Mouse (Mus musculus): Measurements from ENCODE around the gene Oxt. TPM values are rescaled to one million over a fixed set of nuclear protein-coding genes. Genes with fewer than 3 reads are reported as not detected.
A peak's percentile ranks its signal among the peaks of the same experiment; 100 is the strongest.

Oxt gene
- polyA plus RNA-seq, 1 experiment, result 0.32 TPM

DNA sequence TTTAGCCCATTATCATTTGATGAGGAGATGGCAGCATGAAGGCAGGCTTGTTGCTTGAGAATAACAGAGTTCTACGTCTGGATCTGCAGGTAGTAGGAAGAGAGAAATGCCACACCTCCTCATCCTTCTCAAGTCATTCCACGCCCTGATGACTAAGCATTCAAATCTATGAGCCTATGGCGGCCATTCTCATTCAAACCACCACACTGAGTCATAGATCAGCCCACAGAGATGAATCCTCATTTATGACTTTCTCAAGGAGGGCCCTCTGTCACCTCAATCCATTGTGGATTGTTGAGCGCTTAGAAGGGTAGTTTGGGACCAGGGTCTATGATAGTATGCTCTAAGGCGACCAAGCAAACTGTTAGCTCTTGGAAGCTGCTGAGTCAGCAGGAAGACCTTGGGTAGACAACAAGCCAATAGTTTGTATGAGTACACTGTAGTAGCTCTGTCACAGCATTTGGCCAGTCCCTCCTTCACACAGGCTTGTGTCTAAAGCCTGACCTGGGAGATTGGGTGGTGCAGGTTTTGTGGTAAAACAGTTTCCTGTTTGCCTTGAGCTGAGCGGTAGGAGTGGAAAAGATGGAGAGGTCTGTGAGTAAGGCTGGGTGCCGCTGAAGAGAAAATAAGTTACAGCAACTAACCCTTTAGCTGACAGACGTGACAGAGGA lies 37.0 kb upstream of the Oxt start:
- H3K27ac ChIP-seq (ENCODE audit: insufficient read depth, low read length), result peak overlapping the region; percentile 6
- TF ChIP-seq CTCF (IDR thresholded peaks at IDR 0.05; ENCODE audit: extremely low read depth, insufficient read depth, insufficient read length, insufficient replicate concordance) (no peak), POLR2A (IDR thresholded peaks at IDR 0.05; ENCODE audit: low read depth, low read length) (no peak)
- 54% methylated on average over 8 of the region's 8 CpGs for WGBS
- H3K27me3 ChIP-seq (ENCODE audit: control insufficient read depth, insufficient read depth, low read length), result no peaks in the 10 kb centered on the region
- no peak overlapping the region for H3K4me3 ChIP-seq (ENCODE audit: extremely low read depth, insufficient read depth, insufficient read length)
- peaks cover 20% of the 10 kb centered on the region for H3K36me3 ChIP-seq (ENCODE audit: control insufficient read depth, insufficient read depth, low read length)
- DNase-seq (ENCODE audit: low read depth in 1 of 2, low spot score in 2 of 2), result no peak
- H3K4me1 ChIP-seq (ENCODE audit: control insufficient read depth, insufficient read depth, insufficient read length), result peaks cover 20% of the 10 kb centered on the region; the same call in 1 of the 2 replicates

- DNase-seq (ENCODE audit: low read depth in 1 of 2, low spot score in 2 of 2), result peak in 1 of 2 experiments; percentile 13
- Histone ChIP-seq H3K27ac (ENCODE audit: insufficient read depth, low read length) (peak overlapping the region; percentile 10; the same call in 1 of the 2 replicates), H3K36me3 (ENCODE audit: control insufficient read depth, insufficient read depth, low read length) (peaks cover 31% of the 10 kb centered on the region), H3K4me3 (ENCODE audit: extremely low read depth, insufficient read depth, insufficient read length) (no peak overlapping the region), H3K4me1 (ENCODE audit: control insufficient read depth, insufficient read depth, insufficient read length) (peaks cover 17% of the 10 kb centered on the region; the same call in 1 of the 2 replicates), H3K27me3 (ENCODE audit: control insufficient read depth, insufficient read depth, low read length) (no peaks in the 10 kb centered on the region)
- WGBS, result 28% methylated on average over 9 of the region's 9 CpGs
- TF ChIP-seq POLR2A (IDR thresholded peaks at IDR 0.05; ENCODE audit: low read depth, low read length) (no peak), CTCF (IDR thresholded peaks at IDR 0.05; ENCODE audit: extremely low read depth, insufficient read depth, insufficient read length, insufficient replicate concordance) (no peak)
Measured at GRCm38 (mm10) chr2:130540266-130540665, 35.7 kb upstream of the Oxt start.

DNA sequence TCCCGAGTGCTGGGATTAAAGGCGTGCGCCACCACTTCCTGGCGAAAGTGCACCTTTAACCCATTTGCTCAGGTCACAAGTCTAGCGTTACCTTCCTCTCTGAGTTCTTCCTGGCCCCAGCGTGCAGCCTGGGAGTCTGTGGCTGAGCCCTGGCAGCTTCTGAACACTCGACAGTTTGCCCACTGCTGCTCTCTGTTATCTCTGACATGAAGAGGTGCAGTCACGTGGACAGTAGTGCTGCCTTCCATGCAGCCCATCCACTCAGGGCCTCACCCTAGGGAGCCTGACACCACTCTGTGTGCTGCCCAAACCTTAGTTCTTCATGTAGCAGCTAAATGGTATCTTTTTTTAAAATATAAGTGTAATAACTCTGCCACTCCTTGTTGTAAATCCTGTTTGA lies 29.0 kb upstream of the Oxt start:
- WGBS, result 73% methylated on average over 8 of the region's 8 CpGs
- no peak for TF ChIP-seq CTCF (IDR thresholded peaks at IDR 0.05; ENCODE audit: extremely low read depth, insufficient read depth, insufficient read length, insufficient replicate concordance)
- no peak for TF ChIP-seq POLR2A (IDR thresholded peaks at IDR 0.05; ENCODE audit: low read depth, low read length)
- Histone ChIP-seq H3K27ac (ENCODE audit: insufficient read depth, low read length) (no peak overlapping the region), H3K27me3 (ENCODE audit: control insufficient read depth, insufficient read depth, low read length) (no peaks in the 10 kb centered on the region), H3K4me1 (ENCODE audit: control insufficient read depth, insufficient read depth, insufficient read length) (no peaks in the 10 kb centered on the region), H3K36me3 (ENCODE audit: control insufficient read depth, insufficient read depth, low read length) (peaks cover 44% of the 10 kb centered on the region), H3K4me3 (ENCODE audit: extremely low read depth, insufficient read depth, insufficient read length) (no peak overlapping the region)
- DNase-seq (ENCODE audit: low read depth in 1 of 2, low spot score in 2 of 2), result no peak

DNA sequence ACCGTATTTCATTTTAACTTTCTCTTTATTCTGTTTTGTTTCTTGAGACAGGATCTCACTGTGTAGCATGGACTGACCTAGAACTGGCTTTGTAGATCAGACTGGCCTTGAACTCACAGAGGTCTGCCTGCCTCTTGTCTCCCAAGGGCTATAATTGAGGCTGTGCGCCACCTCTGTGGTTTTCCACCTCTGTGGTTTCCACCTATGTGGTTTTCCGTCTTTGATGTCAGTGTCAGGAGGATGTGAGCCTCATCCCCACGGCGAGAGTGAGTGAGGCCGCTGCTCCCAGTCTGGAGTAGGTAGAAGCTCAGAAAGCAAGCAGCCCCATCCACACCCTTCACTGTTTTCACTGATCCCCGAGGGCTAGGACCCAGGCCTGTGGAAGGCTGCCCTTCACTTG lies 21.1 kb upstream of the Oxt start:
- no peaks in the 10 kb centered on the region for H3K4me1 ChIP-seq (ENCODE audit: control insufficient read depth, insufficient read depth, insufficient read length)
- no peak overlapping the region for H3K27ac ChIP-seq (ENCODE audit: insufficient read depth, low read length)
- no peak for TF ChIP-seq CTCF (IDR thresholded peaks at IDR 0.05; ENCODE audit: extremely low read depth, insufficient read depth, insufficient read length, insufficient replicate concordance)
- no peak for TF ChIP-seq POLR2A (IDR thresholded peaks at IDR 0.05; ENCODE audit: low read depth, low read length)
- no peak for DNase-seq (ENCODE audit: low read depth in 1 of 2, low spot score in 2 of 2)
- H3K27me3 ChIP-seq (ENCODE audit: control insufficient read depth, insufficient read depth, low read length), result no peaks in the 10 kb centered on the region
- H3K36me3 ChIP-seq (ENCODE audit: control insufficient read depth, insufficient read depth, low read length), result peaks cover 28% of the 10 kb centered on the region
- no peak overlapping the region for H3K4me3 ChIP-seq (ENCODE audit: extremely low read depth, insufficient read depth, insufficient read length)
- WGBS, result 65% methylated on average over 7 of the region's 7 CpGs

DNA sequence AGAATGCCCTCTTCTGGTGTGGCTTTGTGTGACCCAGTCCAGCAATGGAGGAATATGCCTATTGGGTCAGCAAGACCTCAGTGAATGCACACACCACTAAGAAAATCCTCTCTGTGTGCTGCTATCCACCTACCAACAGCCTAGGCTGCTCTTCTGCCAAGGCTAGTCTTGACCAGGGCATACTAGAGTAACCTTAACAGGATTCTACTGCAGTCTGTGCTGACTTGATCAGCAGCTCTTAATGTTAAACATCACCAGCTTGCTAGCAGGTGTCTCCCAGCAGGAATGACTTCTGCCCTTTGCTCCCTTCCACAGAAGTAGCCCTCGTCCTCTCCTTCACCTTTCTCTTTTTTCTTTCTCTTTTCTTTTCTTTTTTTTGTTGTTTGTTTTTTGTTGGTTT lies 19.7 kb upstream of the Oxt start:
- no peaks in the 10 kb centered on the region for H3K27me3 ChIP-seq (ENCODE audit: control insufficient read depth, insufficient read depth, low read length)
- H3K36me3 ChIP-seq (ENCODE audit: control insufficient read depth, insufficient read depth, low read length), result peaks cover 21% of the 10 kb centered on the region
- no peak for TF ChIP-seq POLR2A (IDR thresholded peaks at IDR 0.05; ENCODE audit: low read depth, low read length)
- no peak overlapping the region for H3K27ac ChIP-seq (ENCODE audit: insufficient read depth, low read length)
- DNase-seq (ENCODE audit: low read depth in 1 of 2, low spot score in 2 of 2), result no peak
- H3K4me1 ChIP-seq (ENCODE audit: control insufficient read depth, insufficient read depth, insufficient read length), result no peaks in the 10 kb centered on the region
- WGBS, result 92% methylated on average over 1 of the region's 1 CpGs
- no peak overlapping the region for H3K4me3 ChIP-seq (ENCODE audit: extremely low read depth, insufficient read depth, insufficient read length)

DNA sequence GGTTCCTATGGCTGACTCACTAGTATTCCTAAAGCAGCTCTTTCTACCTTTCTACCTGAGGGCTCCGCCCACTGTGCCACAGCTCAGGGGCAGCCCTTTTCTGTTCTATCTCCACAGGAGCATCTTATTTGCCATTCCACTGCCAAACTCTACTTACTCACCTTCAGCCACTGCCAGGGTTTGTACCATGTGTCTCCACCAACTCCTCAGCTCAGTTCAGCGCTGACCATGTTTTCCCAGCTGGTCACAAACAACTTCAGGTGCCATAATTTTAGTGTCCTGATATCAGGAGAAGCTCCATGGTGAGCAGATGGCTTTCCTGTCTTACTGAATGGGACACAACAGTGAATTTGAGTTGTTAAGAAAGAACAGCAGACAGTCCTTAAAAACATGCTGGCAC lies 18.5 kb upstream of the Oxt start:
- no peak for DNase-seq (ENCODE audit: low read depth in 1 of 2, low spot score in 2 of 2)
- TF ChIP-seq POLR2A (IDR thresholded peaks at IDR 0.05; ENCODE audit: low read depth, low read length) (no peak), CTCF (IDR thresholded peaks at IDR 0.05; ENCODE audit: extremely low read depth, insufficient read depth, insufficient read length, insufficient replicate concordance) (no peak)
- Histone ChIP-seq H3K4me3 (ENCODE audit: extremely low read depth, insufficient read depth, insufficient read length) (no peak overlapping the region), H3K27me3 (ENCODE audit: control insufficient read depth, insufficient read depth, low read length) (no peaks in the 10 kb centered on the region), H3K27ac (ENCODE audit: insufficient read depth, low read length) (no peak overlapping the region), H3K36me3 (ENCODE audit: control insufficient read depth, insufficient read depth, low read length) (peaks cover 10% of the 10 kb centered on the region), H3K4me1 (ENCODE audit: control insufficient read depth, insufficient read depth, insufficient read length) (no peaks in the 10 kb centered on the region)
- 94% methylated on average over 2 of the region's 2 CpGs for WGBS

GRCm38 (mm10) chr2:130558015-130558414 lies 18.0 kb upstream of the Oxt start:
- WGBS, result 72% methylated on average over 2 of the region's 2 CpGs
- H3K4me1 ChIP-seq (ENCODE audit: control insufficient read depth, insufficient read depth, insufficient read length), result peaks cover 1% of the 10 kb centered on the region; the same call in 1 of the 2 replicates
- H3K27ac ChIP-seq (ENCODE audit: insufficient read depth, low read length), result no peak overlapping the region
- H3K27me3 ChIP-seq (ENCODE audit: control insufficient read depth, insufficient read depth, low read length), result no peaks in the 10 kb centered on the region
- no peak for DNase-seq (ENCODE audit: low read depth in 1 of 2, low spot score in 2 of 2)
- TF ChIP-seq POLR2A (IDR thresholded peaks at IDR 0.05; ENCODE audit: low read depth, low read length), result no peak
- TF ChIP-seq CTCF (IDR thresholded peaks at IDR 0.05; ENCODE audit: extremely low read depth, insufficient read depth, insufficient read length, insufficient replicate concordance), result no peak
- H3K4me3 ChIP-seq (ENCODE audit: extremely low read depth, insufficient read depth, insufficient read length), result no peak overlapping the region
- H3K36me3 ChIP-seq (ENCODE audit: control insufficient read depth, insufficient read depth, low read length), result peaks cover 8% of the 10 kb centered on the region
